Mouse (Mus musculus): ENCODE data around the gene Myo18b. TPM values are rescaled to one million over a fixed set of nuclear protein-coding genes. Genes with fewer than 3 reads are reported as not detected.

Gene Myo18b
- polyA plus RNA-seq (2015; fragmentation: Nextera tagmentation; extraction: Ambion mirVana), result 22.5 and 22.6 TPM in 2 replicates

DNA sequence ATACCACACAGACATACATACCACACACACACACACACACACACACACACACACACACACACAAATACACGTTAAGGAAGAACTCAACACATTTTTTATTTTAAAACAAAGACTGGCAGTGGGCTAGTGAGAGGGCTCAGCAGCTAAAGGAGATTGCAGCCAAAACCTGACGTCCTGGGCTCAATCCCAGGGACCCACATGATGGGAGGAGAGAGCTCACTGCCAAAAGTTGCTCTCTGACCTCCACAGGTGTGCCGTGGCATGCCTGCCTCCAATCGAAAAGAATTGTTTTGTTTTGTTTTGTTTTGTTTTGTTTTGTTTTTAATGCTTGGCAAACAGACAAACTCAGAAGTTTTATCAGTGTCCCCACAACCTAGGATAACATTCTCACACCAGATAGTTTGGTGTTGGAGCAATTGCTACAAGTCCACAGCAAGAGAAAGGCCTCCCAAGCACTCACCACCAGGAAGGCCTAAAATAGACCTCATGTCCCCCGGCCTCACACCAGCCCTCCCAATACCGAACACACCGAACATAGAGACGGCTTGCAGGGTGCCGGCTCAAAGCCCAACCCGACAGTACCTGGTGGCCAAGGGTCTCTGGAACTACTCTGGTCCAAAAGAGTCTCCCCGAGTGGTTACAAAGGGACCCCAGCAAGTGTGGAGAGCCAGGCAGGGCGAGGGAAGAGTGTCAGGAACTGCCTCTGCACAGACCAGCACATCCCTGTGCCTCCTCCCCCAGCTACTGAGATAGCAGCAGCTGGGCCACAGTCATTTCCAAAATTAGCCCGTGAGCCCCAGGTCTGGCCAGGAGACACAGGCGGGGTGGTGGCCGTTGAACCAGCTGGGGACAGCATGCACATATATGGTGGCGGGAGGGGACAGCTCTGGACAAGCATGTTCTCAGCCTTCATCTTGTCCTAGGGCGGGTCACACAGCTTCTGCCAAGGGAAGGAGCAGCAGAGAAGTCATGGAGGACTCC is at the start of gene Myo18b:
Gene Myo18b (minus strand): TSS at position 689 of the 981 bp plus-strand sequence.
- 40% methylated on average over 17 of the region's 17 CpGs for WGBS
- Histone ChIP-seq H3K9me3 (replicated peaks) (no peaks in the 10 kb centered on the region), H3K9ac (peak within 1 kb of the TSS; percentile 48), H3K4me2 (peak within 1 kb of the TSS; percentile 52), H3K36me3 (0 out of 2 replicates have a peak, but pooled peaks cover 4% of the 10 kb centered on the region), H3K27ac (peak within 1 kb of the TSS; percentile 98), H3K4me1 (replicated peaks) (peaks cover 31% of the 10 kb centered on the region), H3K4me3 (peak within 1 kb of the TSS; percentile 56), H3K27me3 (no peaks in the 10 kb centered on the region)
- ATAC-seq (replicated peaks; ENCODE audit: insufficient number of reproducible peaks, insufficient read depth, low FRiP score, low read depth), result peak; percentile 93

DNA sequence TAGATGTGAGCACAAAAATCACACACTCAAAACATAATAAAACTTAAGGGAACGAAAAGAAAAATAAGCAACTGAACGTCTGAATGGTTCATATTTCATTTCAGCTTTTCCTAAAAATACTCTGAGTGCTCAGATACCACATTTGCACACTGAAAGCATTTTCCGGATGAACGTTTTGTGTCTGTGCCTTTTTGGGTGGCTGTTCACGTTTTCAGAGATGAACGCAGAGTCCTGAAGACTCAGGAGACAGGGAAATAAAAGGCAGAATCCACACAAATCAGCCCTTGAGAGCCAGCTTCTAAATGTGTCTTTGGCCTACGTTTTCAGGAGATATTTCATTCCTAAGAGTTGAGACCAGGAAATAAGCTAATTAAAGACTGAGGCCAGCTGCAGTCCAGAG is 49.8 kb upstream of the Myo18b start:
- WGBS, result 71% methylated on average over 7 of the region's 7 CpGs
- Histone ChIP-seq H3K4me3 (no peak overlapping the region), H3K36me3 (peaks cover 7% of the 10 kb centered on the region; the same call in 1 of the 2 replicates), H3K4me1 (replicated peaks) (no peaks in the 10 kb centered on the region), H3K27me3 (no peaks in the 10 kb centered on the region), H3K9me3 (replicated peaks) (no peaks in the 10 kb centered on the region), H3K4me2 (no peak overlapping the region), H3K9ac (no peak overlapping the region), H3K27ac (no peak overlapping the region)
- ATAC-seq (replicated peaks; ENCODE audit: insufficient number of reproducible peaks, insufficient read depth, low FRiP score, low read depth), result no peak

DNA sequence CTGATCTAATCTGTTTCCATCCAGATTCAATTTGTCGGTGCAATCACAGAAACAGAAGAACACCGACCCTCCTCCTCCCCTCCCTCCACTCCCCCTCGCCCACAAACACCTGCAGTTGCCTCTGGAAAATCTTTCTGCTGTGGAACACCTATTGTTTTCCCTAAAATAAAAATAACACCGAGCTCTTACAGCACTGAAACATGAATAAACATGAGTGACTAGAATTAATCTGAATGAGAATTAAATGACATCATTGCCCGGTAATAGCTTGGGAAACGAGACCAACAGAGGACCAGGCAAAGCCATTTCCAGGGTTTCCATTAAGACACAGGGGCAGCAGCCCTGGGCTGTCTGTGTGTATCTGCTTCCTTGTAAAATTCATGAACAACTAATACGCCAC is 46.1 kb upstream of the Myo18b start:
- Histone ChIP-seq H3K9ac (no peak overlapping the region), H3K4me1 (replicated peaks) (peaks cover 2% of the 10 kb centered on the region), H3K4me2 (no peak overlapping the region), H3K4me3 (no peak overlapping the region), H3K27me3 (no peaks in the 10 kb centered on the region), H3K9me3 (replicated peaks) (no peaks in the 10 kb centered on the region), H3K27ac (no peak overlapping the region), H3K36me3 (peaks cover 7% of the 10 kb centered on the region; the same call in 1 of the 2 replicates)
- WGBS, result 65% methylated on average over 7 of the region's 7 CpGs
- no peak for ATAC-seq (replicated peaks; ENCODE audit: insufficient number of reproducible peaks, insufficient read depth, low FRiP score, low read depth)

DNA sequence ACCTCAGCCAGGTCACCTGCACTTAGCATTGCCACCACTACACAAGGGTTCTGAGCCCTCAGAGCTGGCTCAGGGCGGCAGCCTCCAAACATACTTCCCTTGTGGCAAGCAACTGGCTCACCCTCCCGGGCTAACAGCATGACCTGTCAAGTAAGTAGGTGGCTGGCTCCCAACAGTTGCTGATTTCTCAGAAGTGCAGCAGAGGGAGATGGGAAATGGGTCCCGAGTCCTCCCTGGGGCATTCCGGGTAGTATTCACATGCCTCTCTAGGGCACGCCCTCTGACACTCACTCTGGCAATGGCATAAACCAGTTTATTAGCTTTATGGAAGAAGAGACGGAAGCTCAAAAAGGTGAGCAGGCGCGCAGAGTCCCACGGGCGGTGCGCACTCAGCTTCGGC is 44.8 kb upstream of the Myo18b start:
- no peak overlapping the region for H3K27ac ChIP-seq
- H3K36me3 ChIP-seq, result peaks cover 4% of the 10 kb centered on the region; the same call in 1 of the 2 replicates
- ATAC-seq (replicated peaks; ENCODE audit: insufficient number of reproducible peaks, insufficient read depth, low FRiP score, low read depth), result no peak
- no peak overlapping the region for H3K9ac ChIP-seq
- H3K4me3 ChIP-seq, result no peak overlapping the region
- H3K4me1 ChIP-seq (replicated peaks), result peaks cover 14% of the 10 kb centered on the region
- no peak overlapping the region for H3K4me2 ChIP-seq
- WGBS, result 87% methylated on average over 12 of the region's 12 CpGs
- no peaks in the 10 kb centered on the region for H3K27me3 ChIP-seq
- H3K9me3 ChIP-seq (replicated peaks), result no peaks in the 10 kb centered on the region

DNA sequence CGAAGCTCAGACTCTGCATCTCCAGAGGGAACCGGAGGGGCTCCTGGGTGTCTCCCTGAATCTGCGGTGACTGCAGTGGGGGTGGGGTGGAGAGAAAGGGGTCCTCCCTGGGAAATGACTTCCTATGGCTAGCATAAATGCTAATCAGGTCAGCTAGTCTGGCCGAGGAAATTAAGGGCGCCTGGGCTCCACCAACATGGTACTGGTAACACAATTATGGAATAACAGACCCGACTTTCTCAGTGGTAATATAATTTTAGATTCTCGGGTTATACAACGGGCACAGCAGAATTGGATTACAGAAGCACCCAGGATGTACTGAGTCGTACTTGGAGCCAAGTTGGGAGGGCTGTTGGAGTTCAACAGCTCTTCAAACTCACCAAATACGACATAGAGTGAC is 40.5 kb upstream of the Myo18b start:
- no peak overlapping the region for H3K4me2 ChIP-seq
- no peaks in the 10 kb centered on the region for H3K27me3 ChIP-seq
- H3K4me3 ChIP-seq, result no peak overlapping the region
- 68% methylated on average over 10 of the region's 10 CpGs for WGBS
- no peaks in the 10 kb centered on the region; the same call in 1 of the 2 replicates for H3K36me3 ChIP-seq
- H3K4me1 ChIP-seq (replicated peaks), result peaks cover 39% of the 10 kb centered on the region
- peak overlapping the region; percentile 25; the same call in 1 of the 2 replicates for H3K27ac ChIP-seq
- H3K9me3 ChIP-seq (replicated peaks), result no peaks in the 10 kb centered on the region
- no peak for ATAC-seq (replicated peaks; ENCODE audit: insufficient number of reproducible peaks, insufficient read depth, low FRiP score, low read depth)
- H3K9ac ChIP-seq, result no peak overlapping the region

DNA sequence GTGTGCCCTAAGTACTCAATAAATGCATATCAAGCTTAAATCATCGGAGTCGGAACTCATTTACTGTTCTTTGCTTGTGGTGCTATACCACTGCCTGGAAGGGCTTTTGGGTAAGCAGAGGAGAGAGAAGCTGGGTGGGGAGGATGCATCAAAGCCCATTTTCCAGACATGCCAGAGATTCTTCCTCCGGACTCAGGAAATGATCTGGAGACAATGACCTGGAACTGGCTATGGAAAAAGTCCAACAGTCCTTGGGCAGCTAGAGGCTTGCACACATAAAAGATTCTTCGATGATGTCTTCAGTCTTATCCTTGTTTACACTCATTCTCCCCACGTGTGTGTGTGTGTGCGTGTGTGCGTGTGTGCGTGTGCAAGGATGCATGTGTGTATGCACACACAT is 39.3 kb upstream of the Myo18b start:
- WGBS, result 83% methylated on average over 8 of the region's 8 CpGs
- Histone ChIP-seq H3K27me3 (no peaks in the 10 kb centered on the region), H3K9me3 (replicated peaks) (no peaks in the 10 kb centered on the region), H3K4me3 (no peak overlapping the region), H3K4me1 (replicated peaks) (peaks cover 39% of the 10 kb centered on the region), H3K9ac (no peak overlapping the region), H3K4me2 (no peak overlapping the region), H3K27ac (no peak overlapping the region), H3K36me3 (no peaks in the 10 kb centered on the region)
- no peak for ATAC-seq (replicated peaks; ENCODE audit: insufficient number of reproducible peaks, insufficient read depth, low FRiP score, low read depth)

DNA sequence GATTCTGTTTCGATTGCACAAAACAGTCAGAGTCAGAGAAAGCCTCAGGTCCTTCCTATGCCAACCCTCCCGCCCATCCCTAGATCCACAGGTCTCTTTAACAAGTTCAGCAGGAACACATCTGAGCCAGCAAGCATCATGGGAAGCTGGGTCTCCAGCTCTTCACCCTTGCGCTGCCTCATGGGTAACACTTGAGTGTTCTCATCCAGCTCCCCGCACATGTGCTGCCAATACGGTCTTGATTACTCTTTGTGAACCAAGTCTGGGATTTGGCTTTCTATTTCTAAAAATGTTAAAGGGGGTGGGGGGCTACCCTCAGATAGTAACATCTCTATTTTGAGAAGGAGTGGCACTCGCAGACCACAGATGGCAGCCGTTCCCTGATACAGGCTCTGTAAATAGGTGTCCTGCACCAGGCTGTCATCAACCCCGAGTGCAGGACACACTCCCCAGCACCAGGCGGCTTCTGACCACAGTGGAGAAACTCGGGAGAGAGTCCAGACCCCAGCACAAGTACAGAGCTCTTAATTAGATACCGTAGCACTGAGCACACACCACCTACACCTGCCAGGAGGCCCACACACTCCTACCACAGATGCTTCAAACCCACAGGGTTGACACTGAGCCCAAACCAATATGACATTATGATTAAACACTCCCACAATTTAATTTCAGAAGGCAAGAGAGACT is 36.9 kb upstream of the Myo18b start:
- no peak overlapping the region for H3K4me2 ChIP-seq
- H3K9ac ChIP-seq, result no peak overlapping the region
- H3K36me3 ChIP-seq, result peaks cover 5% of the 10 kb centered on the region; the same call in 1 of the 2 replicates
- H3K4me3 ChIP-seq, result no peak overlapping the region
- H3K4me1 ChIP-seq (replicated peaks), result peaks cover 45% of the 10 kb centered on the region
- 45% methylated on average over 11 of the region's 11 CpGs for WGBS
- ATAC-seq (replicated peaks; ENCODE audit: insufficient number of reproducible peaks, insufficient read depth, low FRiP score, low read depth), result peak; percentile 87
- no peaks in the 10 kb centered on the region for H3K27me3 ChIP-seq
- H3K27ac ChIP-seq, result peak overlapping the region; percentile 82
- no peaks in the 10 kb centered on the region for H3K9me3 ChIP-seq (replicated peaks)

DNA sequence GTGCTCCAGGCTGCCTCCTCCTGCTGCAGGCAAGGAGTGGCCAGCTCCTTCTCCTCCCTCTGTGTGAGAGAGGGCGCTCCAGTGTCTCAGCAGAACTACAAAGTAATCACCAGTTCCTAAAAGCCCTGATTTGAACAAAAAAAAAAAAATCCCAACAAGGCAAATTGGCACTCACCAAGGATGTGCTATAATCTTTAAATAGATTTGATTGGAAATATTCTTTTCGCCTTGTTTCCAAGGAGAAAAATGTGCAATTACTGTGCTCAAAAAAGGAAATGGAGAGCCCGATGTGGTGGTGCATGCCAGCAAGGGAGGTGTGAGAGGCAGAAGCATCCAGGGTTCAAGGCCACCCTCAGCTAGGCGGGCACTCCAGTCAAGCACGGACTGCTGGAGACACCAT is 35.7 kb upstream of the Myo18b start:
- Histone ChIP-seq H3K4me1 (replicated peaks) (peaks cover 43% of the 10 kb centered on the region), H3K9ac (no peak overlapping the region), H3K4me2 (no peak overlapping the region), H3K36me3 (peaks cover 5% of the 10 kb centered on the region; the same call in 1 of the 2 replicates), H3K4me3 (no peak overlapping the region), H3K27ac (0 out of 2 replicates have a peak overlapping the region, but pooled peaks have one; percentile 82), H3K27me3 (no peaks in the 10 kb centered on the region), H3K9me3 (replicated peaks) (no peaks in the 10 kb centered on the region)
- 95% methylated on average over 5 of the region's 5 CpGs for WGBS
- ATAC-seq (replicated peaks; ENCODE audit: insufficient number of reproducible peaks, insufficient read depth, low FRiP score, low read depth), result no peak

DNA sequence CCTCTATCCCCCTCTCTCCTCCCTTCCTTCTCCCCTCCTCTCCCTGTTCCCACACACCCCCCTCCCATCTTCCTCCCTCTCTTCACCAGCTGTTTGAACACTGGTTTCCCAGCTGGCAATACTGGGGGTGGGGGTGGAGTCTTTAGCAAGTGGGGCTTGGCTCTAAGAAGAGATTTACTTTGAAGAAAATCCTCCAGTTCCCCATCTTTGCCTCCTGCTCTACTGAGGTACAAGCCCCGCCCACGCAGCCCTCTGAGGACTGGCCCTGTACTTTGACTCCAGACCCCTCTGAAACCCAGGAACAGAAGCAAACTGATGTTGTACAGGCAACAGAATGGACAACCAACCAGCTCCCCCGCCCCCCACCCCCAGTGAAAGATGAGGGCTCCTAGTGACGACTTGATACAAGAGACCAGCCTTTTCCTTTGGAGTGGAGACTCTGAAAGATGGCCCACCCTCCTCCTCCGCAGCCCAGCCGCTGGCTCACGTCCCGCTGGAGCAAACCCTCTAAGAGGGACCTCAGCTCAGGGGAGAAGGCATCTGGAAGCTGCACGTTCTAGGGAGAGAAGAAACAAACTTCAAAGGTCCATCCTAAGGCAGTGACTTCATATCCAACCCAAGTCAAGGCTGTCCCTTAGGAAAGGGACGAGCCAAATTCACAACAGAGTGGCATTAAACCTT is 32.2 kb upstream of the Myo18b start:
- ATAC-seq (replicated peaks; ENCODE audit: insufficient number of reproducible peaks, insufficient read depth, low FRiP score, low read depth), result no peak
- Histone ChIP-seq H3K9ac (no peak overlapping the region), H3K36me3 (peaks cover 10% of the 10 kb centered on the region; the same call in 1 of the 2 replicates), H3K4me3 (no peak overlapping the region), H3K27me3 (no peaks in the 10 kb centered on the region), H3K4me1 (replicated peaks) (peaks cover 25% of the 10 kb centered on the region), H3K27ac (0 out of 2 replicates have a peak overlapping the region, but pooled peaks have one; percentile 6), H3K4me2 (no peak overlapping the region), H3K9me3 (replicated peaks) (no peaks in the 10 kb centered on the region)
- WGBS, result 36% methylated on average over 10 of the region's 10 CpGs

DNA sequence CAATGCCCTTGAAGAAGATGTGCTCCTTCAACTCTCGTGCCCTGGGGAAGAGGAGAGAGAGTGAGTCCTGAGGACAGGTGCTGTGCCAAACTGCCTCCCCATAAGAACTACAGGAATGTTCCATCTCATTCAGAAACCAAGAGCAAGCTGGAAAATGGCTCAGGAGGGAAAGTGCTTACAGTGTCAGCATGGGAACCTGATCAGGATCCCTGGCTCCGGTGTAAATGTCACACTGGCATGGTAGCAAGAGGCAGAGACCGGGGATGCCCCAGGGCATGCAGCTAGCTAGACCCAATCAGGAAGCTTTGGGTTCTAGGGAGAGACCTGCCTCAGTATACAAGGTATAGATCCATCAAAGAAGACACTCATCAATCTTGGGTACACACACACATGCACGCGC is 29.3 kb upstream of the Myo18b start:
- H3K27me3 ChIP-seq, result no peaks in the 10 kb centered on the region
- no peak overlapping the region for H3K4me3 ChIP-seq
- ATAC-seq (replicated peaks; ENCODE audit: insufficient number of reproducible peaks, insufficient read depth, low FRiP score, low read depth), result no peak
- peaks cover 18% of the 10 kb centered on the region for H3K4me1 ChIP-seq (replicated peaks)
- peaks cover 10% of the 10 kb centered on the region; the same call in 1 of the 2 replicates for H3K36me3 ChIP-seq
- no peak overlapping the region for H3K4me2 ChIP-seq
- 86% methylated on average over 5 of the region's 5 CpGs for WGBS
- H3K9me3 ChIP-seq (replicated peaks), result no peaks in the 10 kb centered on the region
- H3K27ac ChIP-seq, result no peak overlapping the region
- H3K9ac ChIP-seq, result no peak overlapping the region

DNA sequence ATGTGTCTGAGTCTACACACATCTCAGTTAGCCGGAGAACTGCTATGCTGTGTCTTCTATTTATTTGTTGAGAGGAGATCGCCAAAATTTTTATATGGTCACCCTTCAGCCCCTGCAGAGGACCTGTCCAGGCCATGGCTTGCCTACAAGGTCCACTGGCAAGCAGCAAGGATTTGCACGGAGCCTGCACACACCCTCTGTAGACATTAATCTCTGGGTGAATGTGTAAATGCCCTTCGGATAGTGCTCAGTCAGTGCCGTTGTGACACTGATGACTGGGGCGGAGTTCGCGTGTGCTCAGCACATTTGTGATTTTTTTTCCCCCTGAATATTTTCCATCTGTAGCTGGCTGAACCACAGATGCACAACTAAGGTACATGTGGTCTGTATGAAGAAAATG is 28.6 kb upstream of the Myo18b start:
- no peak overlapping the region for H3K27ac ChIP-seq
- peaks cover 22% of the 10 kb centered on the region for H3K4me1 ChIP-seq (replicated peaks)
- H3K4me2 ChIP-seq, result no peak overlapping the region
- no peak for ATAC-seq (replicated peaks; ENCODE audit: insufficient number of reproducible peaks, insufficient read depth, low FRiP score, low read depth)
- whole genome bisulfite sequencing, result 79% methylated on average over 8 of the region's 8 CpGs
- H3K4me3 ChIP-seq, result no peak overlapping the region
- peaks cover 10% of the 10 kb centered on the region; the same call in 1 of the 2 replicates for H3K36me3 ChIP-seq
- H3K9ac ChIP-seq, result no peak overlapping the region
- no peaks in the 10 kb centered on the region for H3K27me3 ChIP-seq
- H3K9me3 ChIP-seq (replicated peaks), result no peaks in the 10 kb centered on the region
